Mouse (Mus musculus): ENCODE measurements around the gene Arhgef10l. TPM values are rescaled to one million over a fixed set of nuclear protein-coding genes. Genes with fewer than 3 reads are reported as not detected.

Gene Arhgef10l
- polyA plus RNA-seq, 1 experiment from 2014 or later = 21.9 TPM

GRCm38 (mm10) chr4:140630651-140631241, 35.1 kb downstream of the Arhgef10l start:
- ATAC-seq (ENCODE audit: low FRiP score) (no peak), DNase-seq (ENCODE audit: low spot score) (no peak)
- Histone ChIP-seq H3K27ac (no peak overlapping the region), H3K4me3 (replicated peaks; ENCODE audit: low read length) (no peak overlapping the region), H3K9me3 (ENCODE audit: control insufficient read depth, low read length) (no peaks in the 10 kb centered on the region), H3K27me3 (ENCODE audit: control insufficient read depth, insufficient read depth, low read length) (no peaks in the 10 kb centered on the region), H3K4me2 (replicated peaks) (no peak overlapping the region), H3K4me1 (replicated peaks; ENCODE audit: control insufficient read depth, insufficient read depth, low read length) (peaks cover 29% of the 10 kb centered on the region; the same call in 1 of the 2 replicates), H3K36me3 (replicated peaks; ENCODE audit: control insufficient read depth, insufficient read depth) (peaks cover 8% of the 10 kb centered on the region), H3K9ac (peak overlapping the region; percentile 16; the same call in 1 of the 2 replicates)
- WGBS = 44% methylated on average over 15 of the region's 15 CpGs

GRCm38 (mm10) chr4:140630136-140630535, 35.7 kb downstream of the Arhgef10l start:
- ATAC-seq (ENCODE audit: low FRiP score) (no peak), DNase-seq (ENCODE audit: low spot score) (no peak)
- 63% methylated on average over 6 of the region's 6 CpGs for WGBS

GRCm38 (mm10) chr4:140628971-140629370, 36.8 kb downstream of the Arhgef10l start:
- Histone ChIP-seq H3K4me3 (replicated peaks; ENCODE audit: low read length) (no peak overlapping the region), H3K36me3 (replicated peaks; ENCODE audit: control insufficient read depth, insufficient read depth) (peaks cover 8% of the 10 kb centered on the region), H3K9me3 (ENCODE audit: control insufficient read depth, low read length) (no peaks in the 10 kb centered on the region), H3K27ac (no peak overlapping the region), H3K9ac (no peak overlapping the region), H3K27me3 (ENCODE audit: control insufficient read depth, insufficient read depth, low read length) (no peaks in the 10 kb centered on the region), H3K4me1 (replicated peaks; ENCODE audit: control insufficient read depth, insufficient read depth, low read length) (peaks cover 47% of the 10 kb centered on the region), H3K4me2 (replicated peaks) (no peak overlapping the region)
- WGBS = 74% methylated on average over 4 of the region's 4 CpGs
- no peak for DNase-seq (ENCODE audit: low spot score)
- no peak for ATAC-seq (ENCODE audit: low FRiP score)

More at GRCm38 (mm10) chr4:140630136-140630535, 35.7 kb downstream of the Arhgef10l start:
- no peak overlapping the region for H3K4me2 ChIP-seq (replicated peaks)
- no peaks in the 10 kb centered on the region for H3K27me3 ChIP-seq (ENCODE audit: control insufficient read depth, insufficient read depth, low read length)
- H3K4me1 ChIP-seq (replicated peaks; ENCODE audit: control insufficient read depth, insufficient read depth, low read length) = peaks cover 35% of the 10 kb centered on the region
- H3K27ac ChIP-seq = no peak overlapping the region
- no peak overlapping the region for H3K9ac ChIP-seq
- H3K9me3 ChIP-seq (ENCODE audit: control insufficient read depth, low read length) = no peaks in the 10 kb centered on the region
- H3K36me3 ChIP-seq (replicated peaks; ENCODE audit: control insufficient read depth, insufficient read depth) = peaks cover 8% of the 10 kb centered on the region
- H3K4me3 ChIP-seq (replicated peaks; ENCODE audit: low read length) = no peak overlapping the region

- Histone ChIP-seq H3K9ac (no peak overlapping the region), H3K27me3 (ENCODE audit: control insufficient read depth, insufficient read depth, low read length) (no peaks in the 10 kb centered on the region), H3K4me1 (replicated peaks; ENCODE audit: control insufficient read depth, insufficient read depth, low read length) (peaks cover 51% of the 10 kb centered on the region), H3K9me3 (ENCODE audit: control insufficient read depth, low read length) (no peaks in the 10 kb centered on the region), H3K27ac (0 out of 2 replicates have a peak overlapping the region, but pooled peaks have one; percentile 38), H3K36me3 (replicated peaks; ENCODE audit: control insufficient read depth, insufficient read depth) (peaks cover 5% of the 10 kb centered on the region), H3K4me2 (replicated peaks) (no peak overlapping the region), H3K4me3 (replicated peaks; ENCODE audit: low read length) (no peak overlapping the region)
- ATAC-seq (ENCODE audit: low FRiP score) = no peak
- DNase-seq (ENCODE audit: low spot score) = no peak
- WGBS = 50% methylated on average over 11 of the region's 11 CpGs
These were observed 37.3 kb downstream of the Arhgef10l start for GRCm38 (mm10) chr4:140628412-140628943.

GRCm38 (mm10) chr4:140625651-140626525, 39.9 kb downstream of the Arhgef10l start:
- WGBS = 65% methylated on average over 12 of the region's 12 CpGs
- Histone ChIP-seq H3K36me3 (replicated peaks; ENCODE audit: control insufficient read depth, insufficient read depth) (no peaks in the 10 kb centered on the region; the same call in 1 of the 2 replicates), H3K4me1 (replicated peaks; ENCODE audit: control insufficient read depth, insufficient read depth, low read length) (peaks cover 55% of the 10 kb centered on the region), H3K27me3 (ENCODE audit: control insufficient read depth, insufficient read depth, low read length) (no peaks in the 10 kb centered on the region), H3K27ac (peak overlapping the region; percentile 93), H3K9me3 (ENCODE audit: control insufficient read depth, low read length) (no peaks in the 10 kb centered on the region), H3K4me3 (replicated peaks; ENCODE audit: low read length) (no peak overlapping the region), H3K9ac (no peak overlapping the region), H3K4me2 (replicated peaks) (no peak overlapping the region)
- no peak for ATAC-seq (ENCODE audit: low FRiP score)
- no peak for DNase-seq (ENCODE audit: low spot score)

- Histone ChIP-seq H3K27ac (peak overlapping the region; percentile 93), H3K27me3 (ENCODE audit: control insufficient read depth, insufficient read depth, low read length) (no peaks in the 10 kb centered on the region), H3K4me2 (replicated peaks) (peak overlapping the region; percentile 41), H3K36me3 (replicated peaks; ENCODE audit: control insufficient read depth, insufficient read depth) (no peaks in the 10 kb centered on the region; the same call in 1 of the 2 replicates), H3K9ac (peak overlapping the region; percentile 47), H3K4me1 (replicated peaks; ENCODE audit: control insufficient read depth, insufficient read depth, low read length) (peaks cover 50% of the 10 kb centered on the region), H3K9me3 (ENCODE audit: control insufficient read depth, low read length) (no peaks in the 10 kb centered on the region), H3K4me3 (replicated peaks; ENCODE audit: low read length) (no peak overlapping the region)
- 0% methylated on average over 11 of the region's 12 CpGs for WGBS
- DNase-seq (ENCODE audit: low spot score) = peak; percentile 73
- ATAC-seq (ENCODE audit: low FRiP score) = peak; percentile 84
These were observed 41.2 kb downstream of the Arhgef10l start for GRCm38 (mm10) chr4:140624468-140625176.

- 4% methylated on average over 10 of the region's 10 CpGs for WGBS
- Histone ChIP-seq H3K27me3 (ENCODE audit: control insufficient read depth, insufficient read depth, low read length) (no peaks in the 10 kb centered on the region), H3K9me3 (ENCODE audit: control insufficient read depth, low read length) (no peaks in the 10 kb centered on the region), H3K4me2 (replicated peaks) (peak overlapping the region; percentile 41), H3K36me3 (replicated peaks; ENCODE audit: control insufficient read depth, insufficient read depth) (no peaks in the 10 kb centered on the region; the same call in 1 of the 2 replicates), H3K9ac (peak overlapping the region; percentile 47), H3K4me1 (replicated peaks; ENCODE audit: control insufficient read depth, insufficient read depth, low read length) (peaks cover 48% of the 10 kb centered on the region), H3K4me3 (replicated peaks; ENCODE audit: low read length) (no peak overlapping the region), H3K27ac (peak overlapping the region; percentile 93)
- DNase-seq (ENCODE audit: low spot score) (no peak), ATAC-seq (ENCODE audit: low FRiP score) (no peak)
These were observed 41.7 kb downstream of the Arhgef10l start for GRCm38 (mm10) chr4:140624087-140624467.

GRCm38 (mm10) chr4:140622819-140623218, 43.0 kb downstream of the Arhgef10l start:
- no peak for ATAC-seq (ENCODE audit: low FRiP score)
- peak overlapping the region; percentile 26; the same call in 1 of the 2 replicates for H3K9ac ChIP-seq
- H3K27me3 ChIP-seq (ENCODE audit: control insufficient read depth, insufficient read depth, low read length) = no peaks in the 10 kb centered on the region
- no peak overlapping the region for H3K4me3 ChIP-seq (replicated peaks; ENCODE audit: low read length)
- H3K27ac ChIP-seq = 0 out of 2 replicates have a peak overlapping the region, but pooled peaks have one; percentile 93
- no peaks in the 10 kb centered on the region for H3K9me3 ChIP-seq (ENCODE audit: control insufficient read depth, low read length)
- H3K4me1 ChIP-seq (replicated peaks; ENCODE audit: control insufficient read depth, insufficient read depth, low read length) = peaks cover 40% of the 10 kb centered on the region
- DNase-seq (ENCODE audit: low spot score) = no peak
- no peaks in the 10 kb centered on the region; the same call in 1 of the 2 replicates for H3K36me3 ChIP-seq (replicated peaks; ENCODE audit: control insufficient read depth, insufficient read depth)
- WGBS = 34% methylated on average over 4 of the region's 4 CpGs
- H3K4me2 ChIP-seq (replicated peaks) = no peak overlapping the region

All from hindbrain, embryonic 14.5 days (tissue).